Mouse (Mus musculus) hindbrain, embryonic 15.5 days (tissue): ENCODE results near the gene Hltf. TPM values are rescaled to one million over a fixed set of nuclear protein-coding genes. Genes with fewer than 3 reads are reported as not detected.
"Not testable (repeated sequence)": the region's sequence is repeated elsewhere in the genome, so short reads cannot be mapped to it uniquely, and the experiment has no call there.

Source experiments
- ATAC-seq: fragments of 200-750 bp; cut with Nextera tagmentation; 2 replicates; pipeline ENCODE4 v1.8.0; 2017; ENCODE audit warnings: low read depth, moderate number of reproducible peaks, moderate TSS enrichment; ENCODE audit not compliant: low FRiP score
- H3K27ac ChIP-seq: fragments of 300-500 bp; sonication (generic); replicated peaks from 2 replicates; pipeline ENCODE4 v1.5.1; 2015; ENCODE audit warnings: mild to moderate bottlenecking, inconsistent platforms
- H3K27me3 ChIP-seq: fragments of 300-500 bp; sonication (generic); 2 replicates; pipeline ENCODE4 v1.6.1; 2015; ENCODE audit warnings: control low read depth, inconsistent platforms
- H3K36me3 ChIP-seq: fragments of 300-500 bp; sonication (generic); 2 replicates; pipeline ENCODE4 v1.6.1; 2015; ENCODE audit warnings: control low read depth, inconsistent platforms
- H3K4me1 ChIP-seq: fragments of 300-500 bp; sonication (generic); replicated peaks from 2 replicates; pipeline ENCODE4 v1.6.1; 2015; ENCODE audit warnings: control low read depth, inconsistent platforms
- H3K4me2 ChIP-seq: fragments of 300-500 bp; sonication (generic); 2 replicates; pipeline ENCODE4 v1.6.1; 2015; ENCODE audit warnings: moderate library complexity, mild to moderate bottlenecking, inconsistent platforms
- H3K4me3 ChIP-seq: fragments of 300-500 bp; sonication (generic); 2 replicates; pipeline ENCODE4 v1.5.1; 2015; ENCODE audit warnings: mild to moderate bottlenecking, inconsistent platforms
- H3K9ac ChIP-seq: fragments of 300-500 bp; sonication (generic); 2 replicates; pipeline ENCODE4 v1.6.1; 2015; ENCODE audit warnings: inconsistent platforms
- H3K9me3 ChIP-seq: fragments of 300-500 bp; sonication (generic); 2 replicates; pipeline ENCODE4 v1.6.1; 2016; ENCODE audit warnings: control low read depth, inconsistent platforms
- WGBS: fragments of 180-500 bp; shearing (Covaris S2); methylation state at CpG from one replicate; pipeline ENCODE4 v1.1.7; 2015; 5-methylcytosine and 5-hydroxymethylcytosine counted together
- polyA plus RNA-seq: library from polyadenylated mRNA; unstranded; fragments of >200 nt; fragmentation: Nextera tagmentation; extraction: Ambion mirVana; gene quantifications from 2 replicates; pipeline ENCODE4 v1.2.1, GENCODE M21; 2015

The Hltf gene
- polyA plus RNA-seq, result 12.5 and 15.3 TPM in 2 replicates

GRCm38 (mm10) chr3:20057306-20058196, at the start of gene Hltf:
Hltf (plus strand) TSS chr3:20057811.
- no peaks in the 10 kb centered on the region for H3K27me3 ChIP-seq
- peak within 1 kb of the TSS; percentile 89 for H3K27ac ChIP-seq
- under 1% methylated on average over 49 of the region's 54 CpGs for WGBS
- peaks cover 3% of the 10 kb centered on the region; the same call in 1 of the 2 replicates for H3K36me3 ChIP-seq
- peak within 1 kb of the TSS; percentile 66 for H3K4me2 ChIP-seq
- peak within 1 kb of the TSS; percentile 92 for H3K4me3 ChIP-seq
- H3K9ac ChIP-seq, result peak within 1 kb of the TSS; percentile 69
- peak; percentile 100 for ATAC-seq
- peaks cover 10% of the 10 kb centered on the region for H3K4me1 ChIP-seq
- H3K9me3 ChIP-seq, result no peaks in the 10 kb centered on the region

- Histone ChIP-seq H3K36me3 (peaks cover 27% of the 10 kb centered on the region), H3K4me2 (no peak overlapping the region), H3K9ac (no peak overlapping the region), H3K27me3 (no peaks in the 10 kb centered on the region), H3K27ac (no peak overlapping the region), H3K4me1 (no peaks in the 10 kb centered on the region), H3K9me3 (no peaks in the 10 kb centered on the region), H3K4me3 (no peak overlapping the region)
- no peak for ATAC-seq
- WGBS, result 95% methylated on average over 9 of the region's 9 CpGs
Measured at GRCm38 (mm10) chr3:20010464-20010863, 47.1 kb upstream of the Hltf start.

- not testable (repeated sequence) for H3K4me3 ChIP-seq, H3K27me3 ChIP-seq, H3K27ac ChIP-seq, H3K4me1 ChIP-seq, H3K4me2 ChIP-seq, ATAC-seq, H3K9ac ChIP-seq, H3K9me3 ChIP-seq
- WGBS, result 90% methylated on average over 7 of the region's 7 CpGs
- H3K36me3 ChIP-seq, result peaks cover 31% of the 10 kb centered on the region
Measured at GRCm38 (mm10) chr3:20010905-20011304, 46.7 kb upstream of the Hltf start.

GRCm38 (mm10) chr3:20014454-20014853, 43.2 kb upstream of the Hltf start:
- no peak overlapping the region for H3K9ac ChIP-seq
- H3K36me3 ChIP-seq, result peaks cover 34% of the 10 kb centered on the region
- no peaks in the 10 kb centered on the region for H3K4me1 ChIP-seq
- WGBS, result 93% methylated on average over 2 of the region's 2 CpGs
- H3K27me3 ChIP-seq, result no peaks in the 10 kb centered on the region
- H3K27ac ChIP-seq, result no peak overlapping the region
- H3K4me2 ChIP-seq, result no peak overlapping the region
- no peak for ATAC-seq
- H3K4me3 ChIP-seq, result no peak overlapping the region
- H3K9me3 ChIP-seq, result no peaks in the 10 kb centered on the region

GRCm38 (mm10) chr3:20018076-20018475, 39.5 kb upstream of the Hltf start:
- Histone ChIP-seq H3K9ac (no peak overlapping the region), H3K27me3 (no peaks in the 10 kb centered on the region), H3K36me3 (peaks cover 36% of the 10 kb centered on the region), H3K27ac (no peak overlapping the region), H3K4me1 (no peaks in the 10 kb centered on the region), H3K4me3 (no peak overlapping the region), H3K9me3 (no peaks in the 10 kb centered on the region), H3K4me2 (no peak overlapping the region)
- 91% methylated on average over 8 of the region's 8 CpGs for WGBS
- no peak for ATAC-seq

GRCm38 (mm10) chr3:20023832-20024231, 33.8 kb upstream of the Hltf start:
- no peak overlapping the region for H3K9ac ChIP-seq
- no peak overlapping the region for H3K4me3 ChIP-seq
- no peaks in the 10 kb centered on the region for H3K27me3 ChIP-seq
- 39% methylated on average over 1 of the region's 1 CpGs for whole genome bisulfite sequencing
- no peaks in the 10 kb centered on the region for H3K9me3 ChIP-seq
- no peak for ATAC-seq
- H3K27ac ChIP-seq, result no peak overlapping the region
- no peak overlapping the region for H3K4me2 ChIP-seq
- H3K4me1 ChIP-seq, result no peaks in the 10 kb centered on the region
- peaks cover 46% of the 10 kb centered on the region for H3K36me3 ChIP-seq

- Histone ChIP-seq H3K27me3 (no peaks in the 10 kb centered on the region), H3K4me1 (no peaks in the 10 kb centered on the region), H3K9ac (no peak overlapping the region), H3K36me3 (peaks cover 39% of the 10 kb centered on the region), H3K27ac (no peak overlapping the region), H3K4me2 (no peak overlapping the region), H3K4me3 (no peak overlapping the region), H3K9me3 (no peaks in the 10 kb centered on the region)
- no peak for ATAC-seq
Measured at GRCm38 (mm10) chr3:20026481-20026880, 31.1 kb upstream of the Hltf start.

- Histone ChIP-seq H3K27ac (no peak overlapping the region), H3K4me1 (no peaks in the 10 kb centered on the region), H3K36me3 (peaks cover 37% of the 10 kb centered on the region), H3K9ac (no peak overlapping the region), H3K9me3 (no peaks in the 10 kb centered on the region), H3K27me3 (no peaks in the 10 kb centered on the region), H3K4me3 (no peak overlapping the region), H3K4me2 (no peak overlapping the region)
- no peak for ATAC-seq
- WGBS, result 93% methylated on average over 8 of the region's 8 CpGs
Measured at GRCm38 (mm10) chr3:20026996-20027689, 30.5 kb upstream of the Hltf start.

- 79% methylated on average over 5 of the region's 5 CpGs for WGBS
- no peaks in the 10 kb centered on the region for H3K9me3 ChIP-seq
- no peak overlapping the region for H3K4me3 ChIP-seq
- no peaks in the 10 kb centered on the region for H3K27me3 ChIP-seq
- H3K4me2 ChIP-seq, result no peak overlapping the region
- no peak overlapping the region for H3K27ac ChIP-seq
- ATAC-seq, result peak; percentile 69; the same call in 1 of the 2 replicates
- no peak overlapping the region for H3K9ac ChIP-seq
- no peaks in the 10 kb centered on the region for H3K4me1 ChIP-seq
- peaks cover 32% of the 10 kb centered on the region for H3K36me3 ChIP-seq
Measured at GRCm38 (mm10) chr3:20027788-20028187, 29.8 kb upstream of the Hltf start.

- 96% methylated on average over 3 of the region's 3 CpGs for WGBS
- H3K4me1 ChIP-seq, result peaks cover 2% of the 10 kb centered on the region
- no peak overlapping the region for H3K9ac ChIP-seq
- no peaks in the 10 kb centered on the region for H3K9me3 ChIP-seq
- no peak overlapping the region for H3K4me2 ChIP-seq
- H3K27ac ChIP-seq, result no peak overlapping the region
- no peaks in the 10 kb centered on the region for H3K27me3 ChIP-seq
- no peak for ATAC-seq
- H3K4me3 ChIP-seq, result no peak overlapping the region
- peaks cover 31% of the 10 kb centered on the region for H3K36me3 ChIP-seq
Measured at GRCm38 (mm10) chr3:20028640-20029039, 29.0 kb upstream of the Hltf start.

- Histone ChIP-seq H3K4me1 (peaks cover 12% of the 10 kb centered on the region), H3K27me3 (no peaks in the 10 kb centered on the region), H3K9ac (no peak overlapping the region), H3K4me3 (no peak overlapping the region), H3K4me2 (no peak overlapping the region), H3K27ac (no peak overlapping the region), H3K36me3 (peaks cover 13% of the 10 kb centered on the region), H3K9me3 (no peaks in the 10 kb centered on the region)
- ATAC-seq, result no peak
- 95% methylated on average over 6 of the region's 6 CpGs for WGBS
Measured at GRCm38 (mm10) chr3:20030807-20031206, 26.8 kb upstream of the Hltf start.
